8 mouse cellular contexts compared by ENCODE assay signal in genomic region chr5:150840596-150840995, GRCm38 (mm10).
DNase-seq lines count a peak whose midpoint lies in the region; ATAC-seq lines count a peak whose summit lies in the region.

No protein-coding gene starts in this region.

- no peaks in the 10 kb centered on the region for H3K36me3 ChIP-seq in intestine, embryonic 15.5 days

- peak overlapping the region; percentile 32; the same call in 1 of the 2 replicates for H3K4me2 ChIP-seq in intestine, embryonic 15.5 days (replicated peaks)

- peaks cover 14% of the 10 kb centered on the region for H3K4me1 ChIP-seq in intestine, embryonic 15.5 days (replicated peaks)

- no peaks in the 10 kb centered on the region for H3K9me3 ChIP-seq in intestine, embryonic 15.5 days

- DNase-seq in spleen, postnatal 36 days (ENCODE audit: low spot score in 2 of 2): peak; percentile 6
- no peak for DNase-seq in spleen, adult 12 weeks (ENCODE audit: low spot score)
- no peak for DNase-seq in left cerebral cortex, postnatal 4 days
- no peak for DNase-seq in left cerebral cortex, adult 18-20 months (ENCODE audit: low spot score in 2 of 2)
- no peak for DNase-seq in cerebellum, adult 11 months

- H3K4me3 ChIP-seq in intestine, embryonic 15.5 days (replicated peaks): no peak overlapping the region

- ATAC-seq in granulocyte monocyte progenitor cell, adult 5-6 weeks (replicated peaks; ENCODE audit: poor library complexity, severe bottlenecking): peak; percentile 61
- ATAC-seq in intestine, embryonic 15.5 days: peak; percentile 63
- ATAC-seq in megakaryocyte progenitor cell, adult 5-6 weeks (replicated peaks; ENCODE audit: poor library complexity): peak; percentile 43

- no peak overlapping the region for H3K9ac ChIP-seq in intestine, embryonic 15.5 days

- intact Hi-C loops in left cerebral cortex, postnatal 4 days (cut with DNase I): no loop called here

- 31% methylated on average over 11 of the region's 11 CpGs for WGBS in intestine, embryonic 15.5 days

- H3K27me3 ChIP-seq in intestine, embryonic 15.5 days (replicated peaks): no peaks in the 10 kb centered on the region

- peak overlapping the region; percentile 24; the same call in 1 of the 2 replicates for H3K27ac ChIP-seq in intestine, embryonic 15.5 days

Comparison
In these comparisons a context has a peak if more than half of its experiments do, and no peak if none do; other contexts are left out.
1. DNase-seq: peak in spleen, postnatal 36 days (2 of 2); none in spleen, adult 12 weeks (single experiment), left cerebral cortex, postnatal 4 days (single experiment), left cerebral cortex, adult 18-20 months (0 of 2) and cerebellum, adult 11 months (single experiment).
2. Peak in every context shown above with its lines, with median percentiles within 50 percentile points of each other: ATAC-seq.